Mouse (Mus musculus): Measurements from ENCODE around the gene Dgkd. TPM values are rescaled to one million over a fixed set of nuclear protein-coding genes. Genes with fewer than 3 reads are reported as not detected.
A peak's percentile ranks its signal among the peaks of the same experiment; 100 is the strongest.

Dgkd gene
- polyA plus RNA-seq, 1 experiment from 2014 or later, result 39.3 TPM

GRCm38 (mm10) chr1:87853601-87854361, 694 bp downstream of the Dgkd start:
- WGBS, result 1% methylated on average over 48 of the region's 48 CpGs
- H3K9me3 ChIP-seq, result no peaks in the 10 kb centered on the region
- H3K4me1 ChIP-seq, result peaks cover 37% of the 10 kb centered on the region
- peak overlapping the region; percentile 93 for H3K27ac ChIP-seq (replicated peaks)
- H3K36me3 ChIP-seq (replicated peaks), result 0 out of 2 replicates have a peak, but pooled peaks cover 4% of the 10 kb centered on the region
- peak; percentile 60 for DNase-seq (ENCODE audit: low spot score)
- H3K4me3 ChIP-seq, result peak overlapping the region; percentile 91
- H3K27me3 ChIP-seq (replicated peaks; ENCODE audit: low read depth, poor library complexity, severe bottlenecking), result no peaks in the 10 kb centered on the region

GRCm38 (mm10) chr1:87854411-87854810, 1.3 kb downstream of the Dgkd start:
- 0 out of 2 replicates have a peak, but pooled peaks cover 4% of the 10 kb centered on the region for H3K36me3 ChIP-seq (replicated peaks)
- peak overlapping the region; percentile 93; the same call in 1 of the 2 replicates for H3K27ac ChIP-seq (replicated peaks)
- peak overlapping the region; percentile 91 for H3K4me3 ChIP-seq
- H3K4me1 ChIP-seq, result peaks cover 32% of the 10 kb centered on the region
- DNase-seq (ENCODE audit: low spot score), result no peak
- H3K27me3 ChIP-seq (replicated peaks; ENCODE audit: low read depth, poor library complexity, severe bottlenecking), result no peaks in the 10 kb centered on the region
- WGBS, result 38% methylated on average over 6 of the region's 6 CpGs
- no peaks in the 10 kb centered on the region for H3K9me3 ChIP-seq

GRCm38 (mm10) chr1:87854851-87855251, 1.8 kb downstream of the Dgkd start:
- H3K27ac ChIP-seq (replicated peaks), result no peak overlapping the region
- H3K4me1 ChIP-seq, result peaks cover 31% of the 10 kb centered on the region
- H3K36me3 ChIP-seq (replicated peaks), result 0 out of 2 replicates have a peak, but pooled peaks cover 4% of the 10 kb centered on the region
- H3K4me3 ChIP-seq, result peak overlapping the region; percentile 91; the same call in 1 of the 2 replicates
- no peak for DNase-seq (ENCODE audit: low spot score)
- 34% methylated on average over 2 of the region's 2 CpGs for WGBS
- H3K9me3 ChIP-seq, result no peaks in the 10 kb centered on the region
- H3K27me3 ChIP-seq (replicated peaks; ENCODE audit: low read depth, poor library complexity, severe bottlenecking), result no peaks in the 10 kb centered on the region

DNA sequence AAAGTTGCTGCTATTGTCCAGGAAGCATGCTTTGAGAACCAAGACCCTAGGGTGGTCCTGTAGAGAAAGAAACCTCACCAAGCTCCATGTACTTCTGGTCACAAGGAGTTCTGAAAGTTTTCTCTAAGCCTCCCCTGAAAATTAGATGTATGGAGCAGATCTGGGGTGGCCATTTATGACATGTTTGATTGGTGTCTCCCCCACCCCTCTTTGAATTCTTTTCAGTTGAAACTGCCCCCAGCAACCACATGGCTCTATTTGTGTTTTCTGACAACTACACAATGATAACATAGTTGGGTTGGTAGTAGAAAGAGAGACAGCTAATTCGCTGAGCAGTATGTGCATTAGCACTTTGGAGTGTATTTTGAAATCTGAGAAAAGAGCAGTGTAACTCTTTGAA, 2.4 kb downstream of the Dgkd start:
- 96% methylated on average over 1 of the region's 1 CpGs for WGBS
- H3K4me1 ChIP-seq, result peaks cover 31% of the 10 kb centered on the region

DNA sequence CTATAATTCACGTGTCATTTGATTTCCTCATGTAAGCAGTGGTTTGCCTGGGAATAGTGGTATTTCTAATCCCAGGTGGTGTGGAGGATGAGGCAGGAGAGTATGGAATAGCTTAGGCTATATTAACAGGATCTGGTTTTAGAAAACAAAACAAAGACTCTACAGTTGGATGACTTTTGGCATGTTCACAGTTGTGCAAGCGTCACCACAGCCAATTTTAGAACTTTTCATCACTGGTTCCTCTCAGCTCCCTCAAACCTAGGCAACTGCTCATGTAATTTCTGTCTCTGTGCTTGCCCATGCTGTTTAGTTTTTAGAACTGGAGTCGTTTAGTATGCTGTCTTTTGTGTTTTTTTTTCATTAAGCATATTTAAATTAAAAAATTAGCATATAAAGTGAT, 3.7 kb downstream of the Dgkd start:
- Histone ChIP-seq H3K27ac (replicated peaks) (no peak overlapping the region), H3K4me3 (no peak overlapping the region), H3K9me3 (no peaks in the 10 kb centered on the region), H3K36me3 (replicated peaks) (0 out of 2 replicates have a peak, but pooled peaks cover 4% of the 10 kb centered on the region), H3K27me3 (replicated peaks; ENCODE audit: low read depth, poor library complexity, severe bottlenecking) (no peaks in the 10 kb centered on the region), H3K4me1 (peaks cover 29% of the 10 kb centered on the region)
- no peak for DNase-seq (ENCODE audit: low spot score)
- WGBS, result 93% methylated on average over 3 of the region's 3 CpGs

More for the DNA sequence above, 2.4 kb downstream of the Dgkd start:
- Histone ChIP-seq H3K27ac (replicated peaks) (no peak overlapping the region), H3K4me3 (0 out of 2 replicates have a peak overlapping the region, but pooled peaks have one; percentile 91), H3K9me3 (no peaks in the 10 kb centered on the region), H3K27me3 (replicated peaks; ENCODE audit: low read depth, poor library complexity, severe bottlenecking) (no peaks in the 10 kb centered on the region), H3K36me3 (replicated peaks) (0 out of 2 replicates have a peak, but pooled peaks cover 4% of the 10 kb centered on the region)
- DNase-seq (ENCODE audit: low spot score), result no peak

DNA sequence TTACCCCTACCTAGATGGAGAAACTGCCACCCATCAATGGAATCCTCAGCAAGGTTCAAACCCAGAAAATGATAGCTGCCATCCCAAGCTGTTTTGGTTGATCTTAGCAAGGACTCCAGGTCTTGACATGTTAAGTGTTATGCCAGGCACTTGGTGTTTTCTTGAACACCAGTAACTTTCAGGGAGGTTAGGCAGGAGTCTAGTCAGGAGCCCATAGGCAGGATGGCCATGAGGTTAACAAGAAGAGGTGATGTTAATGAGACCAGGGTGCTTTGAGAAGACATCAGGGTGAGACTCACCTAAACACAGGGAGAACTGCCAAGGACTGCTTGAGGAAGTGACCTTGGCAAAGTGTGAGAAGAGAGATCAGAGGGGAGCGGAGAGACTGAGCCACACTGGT, 4.9 kb downstream of the Dgkd start:
- H3K27me3 ChIP-seq (replicated peaks; ENCODE audit: low read depth, poor library complexity, severe bottlenecking), result no peaks in the 10 kb centered on the region
- no peak for DNase-seq (ENCODE audit: low spot score)
- peaks cover 27% of the 10 kb centered on the region for H3K4me1 ChIP-seq
- H3K36me3 ChIP-seq (replicated peaks), result 0 out of 2 replicates have a peak, but pooled peaks cover 4% of the 10 kb centered on the region
- H3K4me3 ChIP-seq, result no peak overlapping the region
- H3K27ac ChIP-seq (replicated peaks), result no peak overlapping the region
- H3K9me3 ChIP-seq, result no peaks in the 10 kb centered on the region
- 97% methylated on average over 1 of the region's 1 CpGs for WGBS

- H3K27ac ChIP-seq (replicated peaks), result no peak overlapping the region
- H3K9me3 ChIP-seq, result no peaks in the 10 kb centered on the region
- 0 out of 2 replicates have a peak, but pooled peaks cover 4% of the 10 kb centered on the region for H3K36me3 ChIP-seq (replicated peaks)
- H3K4me1 ChIP-seq, result peaks cover 27% of the 10 kb centered on the region
- H3K4me3 ChIP-seq, result no peak overlapping the region
- WGBS, result 89% methylated on average over 2 of the region's 2 CpGs
- DNase-seq (ENCODE audit: low spot score), result no peak
- H3K27me3 ChIP-seq (replicated peaks; ENCODE audit: low read depth, poor library complexity, severe bottlenecking), result no peaks in the 10 kb centered on the region
Observed at GRCm38 (mm10) chr1:87858529-87858928, 5.4 kb downstream of the Dgkd start.

DNA sequence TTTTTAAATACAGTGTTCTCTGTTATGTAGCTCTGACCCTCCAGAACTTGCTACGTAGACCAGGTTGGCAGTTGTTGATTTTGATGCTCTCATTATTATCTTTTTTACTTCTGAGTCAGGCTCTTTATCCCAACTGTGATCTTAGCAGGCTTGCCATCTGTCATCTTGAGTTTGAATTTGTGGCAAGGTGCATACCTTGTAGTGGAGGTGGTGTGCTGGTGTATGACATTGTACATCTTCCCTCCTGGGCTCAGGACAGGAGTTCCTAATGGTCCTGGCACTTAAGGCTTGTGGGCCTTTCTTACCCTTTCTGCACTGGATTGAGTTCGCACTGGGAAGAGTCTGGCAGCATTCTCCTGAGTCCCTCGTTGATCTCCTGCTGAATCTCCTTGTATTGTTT, 10.5 kb downstream of the Dgkd start:
- Histone ChIP-seq H3K4me3 (no peak overlapping the region), H3K36me3 (replicated peaks) (no peaks in the 10 kb centered on the region), H3K9me3 (no peaks in the 10 kb centered on the region), H3K27me3 (replicated peaks; ENCODE audit: low read depth, poor library complexity, severe bottlenecking) (no peaks in the 10 kb centered on the region), H3K4me1 (peaks cover 8% of the 10 kb centered on the region), H3K27ac (replicated peaks) (no peak overlapping the region)
- WGBS, result 82% methylated on average over 3 of the region's 3 CpGs
- DNase-seq (ENCODE audit: low spot score), result no peak

DNA sequence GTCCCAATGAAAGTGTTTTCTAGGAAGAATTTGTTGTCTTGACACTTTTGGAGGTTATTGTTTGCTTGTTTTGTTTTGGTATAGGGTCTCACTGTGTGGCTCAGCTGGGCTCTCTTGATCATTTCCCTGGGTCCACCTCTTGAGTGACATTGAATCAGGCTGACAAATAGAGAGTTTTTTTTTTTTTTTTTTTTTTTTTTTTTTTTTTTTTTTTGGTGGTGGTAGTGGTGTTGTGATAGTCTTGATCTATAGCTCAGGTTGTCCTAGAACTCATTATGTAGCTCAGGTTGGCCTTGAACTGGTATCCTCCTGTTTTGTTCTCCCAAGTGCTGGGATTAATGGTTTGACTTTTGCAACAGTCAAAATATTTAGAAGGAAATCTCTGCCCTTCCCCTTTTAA, 11.8 kb downstream of the Dgkd start:
- Histone ChIP-seq H3K36me3 (replicated peaks) (no peaks in the 10 kb centered on the region), H3K9me3 (no peaks in the 10 kb centered on the region), H3K27me3 (replicated peaks; ENCODE audit: low read depth, poor library complexity, severe bottlenecking) (no peaks in the 10 kb centered on the region), H3K4me1 (peaks cover 8% of the 10 kb centered on the region), H3K4me3 (no peak overlapping the region), H3K27ac (replicated peaks) (no peak overlapping the region)
- DNase-seq (ENCODE audit: low spot score), result no peak

- WGBS, result 85% methylated on average over 1 of the region's 1 CpGs
- no peaks in the 10 kb centered on the region for H3K36me3 ChIP-seq (replicated peaks)
Observed at GRCm38 (mm10) chr1:87866672-87867071, 13.6 kb downstream of the Dgkd start.

GRCm38 (mm10) chr1:87871546-87871945, 18.5 kb downstream of the Dgkd start:
- H3K27me3 ChIP-seq (replicated peaks; ENCODE audit: low read depth, poor library complexity, severe bottlenecking), result no peaks in the 10 kb centered on the region
- H3K4me3 ChIP-seq, result no peak overlapping the region
- no peaks in the 10 kb centered on the region for H3K9me3 ChIP-seq
- DNase-seq (ENCODE audit: low spot score), result no peak
- peaks cover 14% of the 10 kb centered on the region for H3K4me1 ChIP-seq
- no peak overlapping the region for H3K27ac ChIP-seq (replicated peaks)
- no peaks in the 10 kb centered on the region for H3K36me3 ChIP-seq (replicated peaks)

More at GRCm38 (mm10) chr1:87866672-87867071, 13.6 kb downstream of the Dgkd start:
- H3K27me3 ChIP-seq (replicated peaks; ENCODE audit: low read depth, poor library complexity, severe bottlenecking), result no peaks in the 10 kb centered on the region
- DNase-seq (ENCODE audit: low spot score), result no peak
- peaks cover 21% of the 10 kb centered on the region for H3K4me1 ChIP-seq
- H3K9me3 ChIP-seq, result no peaks in the 10 kb centered on the region
- no peak overlapping the region for H3K27ac ChIP-seq (replicated peaks)
- H3K4me3 ChIP-seq, result no peak overlapping the region

GRCm38 (mm10) chr1:87873081-87873480, 20.0 kb downstream of the Dgkd start:
- DNase-seq (ENCODE audit: low spot score), result no peak
- H3K27me3 ChIP-seq (replicated peaks; ENCODE audit: low read depth, poor library complexity, severe bottlenecking), result no peaks in the 10 kb centered on the region
- no peak overlapping the region for H3K4me3 ChIP-seq
- no peaks in the 10 kb centered on the region for H3K9me3 ChIP-seq
- no peaks in the 10 kb centered on the region for H3K36me3 ChIP-seq (replicated peaks)
- no peak overlapping the region for H3K27ac ChIP-seq (replicated peaks)
- peaks cover 27% of the 10 kb centered on the region for H3K4me1 ChIP-seq

DNA sequence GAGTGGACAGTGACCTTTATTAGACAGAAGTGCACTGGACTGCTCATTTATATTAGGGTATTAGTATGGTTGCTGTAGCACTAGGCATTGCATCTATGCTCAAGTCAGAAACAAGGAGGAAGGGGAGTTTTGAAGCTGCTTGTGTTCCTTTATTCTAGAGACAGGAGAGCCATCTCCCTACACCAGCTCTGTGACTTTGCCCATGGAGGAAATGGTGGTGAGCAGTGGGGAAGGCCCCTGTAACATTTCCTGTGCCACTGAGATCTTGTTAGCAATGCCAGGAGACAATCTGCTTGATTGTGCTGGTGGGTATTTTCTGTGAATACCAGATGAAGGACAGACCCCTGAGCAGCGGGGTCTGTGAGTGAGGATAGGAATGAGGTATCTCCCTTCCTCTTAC, 23.0 kb downstream of the Dgkd start:
- DNase-seq (ENCODE audit: low spot score), result no peak
- 89% methylated on average over 1 of the region's 1 CpGs for whole genome bisulfite sequencing
- no peak overlapping the region for H3K27ac ChIP-seq (replicated peaks)

More for the DNA sequence above, 23.0 kb downstream of the Dgkd start:
- H3K9me3 ChIP-seq, result no peaks in the 10 kb centered on the region
- peaks cover 10% of the 10 kb centered on the region; the same call in 1 of the 2 replicates for H3K36me3 ChIP-seq (replicated peaks)
- H3K27me3 ChIP-seq (replicated peaks; ENCODE audit: low read depth, poor library complexity, severe bottlenecking), result no peaks in the 10 kb centered on the region
- H3K4me3 ChIP-seq, result no peak overlapping the region
- H3K4me1 ChIP-seq, result peaks cover 32% of the 10 kb centered on the region

All from embryonic facial prominence, embryonic 10.5 days (tissue).